ENCODE assay signal across 17 mouse cellular contexts in the genomic region with DNA sequence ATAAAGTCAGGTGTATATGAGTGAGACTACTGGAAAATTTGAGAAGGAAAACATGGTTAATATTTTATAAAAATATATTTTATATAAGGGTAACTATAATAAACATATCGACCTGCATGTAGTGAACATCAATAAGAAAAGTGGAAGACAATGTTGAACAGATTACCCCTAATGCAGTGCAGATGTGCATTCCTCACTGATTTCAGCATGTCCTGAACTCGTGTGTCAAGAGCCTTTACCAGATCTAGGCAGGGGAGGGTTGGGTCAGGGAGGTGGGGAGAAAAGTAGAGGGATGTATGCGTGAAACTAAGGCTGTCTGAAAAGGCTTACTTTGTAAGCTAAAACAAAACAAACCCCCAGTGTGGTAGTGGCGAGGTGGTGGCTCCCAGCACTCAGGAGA.
"Had no signal": no experiment of that assay in that cellular context is flagged by ENCODE, and none has a peak within 500 bp of the region (broad histone marks: within the 10 kb centered on the region; RNA-seq: fewer than 3 reads in every experiment).

No protein-coding gene starts in this region.

- DNase-seq: kidney, adult 18-20 months; kidney, adult 9 months; kidney, postnatal 25 days; left cerebral cortex, postnatal 4 days; liver, postnatal 0 days; lung, postnatal 10 days; lung, postnatal 36 days; midbrain, embryonic 14.5 days; right cerebral cortex, postnatal 4 days; thymus, postnatal 25 days had no signal

- H3K27me3 ChIP-seq: limb, embryonic 15.5 days; lung, embryonic 15.5 days; megakaryocyte, embryonic 14.5 days; stomach, embryonic 15.5 days had no signal

- H3K4me3 ChIP-seq: limb, embryonic 15.5 days; lung, embryonic 15.5 days; megakaryocyte, embryonic 14.5 days; stomach, embryonic 15.5 days had no signal

- H3K4me1 ChIP-seq: lung, embryonic 15.5 days; stomach, embryonic 15.5 days had no signal

- H3K9me3 ChIP-seq: limb, embryonic 15.5 days; lung, embryonic 15.5 days; stomach, embryonic 15.5 days had no signal

- H3K36me3 ChIP-seq: stomach, embryonic 15.5 days had no signal

- H3K4me2 ChIP-seq: limb, embryonic 15.5 days; liver, embryonic 11.5 days; lung, embryonic 15.5 days; midbrain, embryonic 11.5 days; stomach, embryonic 15.5 days had no signal

- H3K9ac ChIP-seq: limb, embryonic 15.5 days; liver, embryonic 14.5 days; liver, postnatal 0 days; lung, embryonic 15.5 days; stomach, embryonic 15.5 days had no signal

- H3K27ac ChIP-seq: limb, embryonic 15.5 days; liver, embryonic 14.5 days; lung, embryonic 15.5 days; stomach, embryonic 15.5 days had no signal
